Mouse (Mus musculus) mouse embryonic stem cell (cell line): ENCODE results near the gene Anks1b.

Experiments
- in situ Hi-C, 2 experiments: fragments of 300-500 bp; cut with MboI; formaldehyde crosslinking; loops; 1 replicate in 1 of 2; 3 replicates in 1 of 2; pipeline ENCODE4 v1.14.3; 2019 to 2020; ENCODE audit warnings: low sequenced_read_pairs in 2 of 2, low pct_unique_long_range_greater_than_20kb in 1 of 2, mixed read lengths in 1 of 2; ENCODE audit not compliant: unreplicated experiment in 1 of 2

The Anks1b gene

GRCm38 (mm10) chr10:90679713-90680470 lies 806.6 kb downstream of the Anks1b start:
- in situ Hi-C loops = no loop called here

GRCm38 (mm10) chr10:90683813-90684212 lies 810.5 kb downstream of the Anks1b start:
- in situ Hi-C loops = no loop called here

GRCm38 (mm10) chr10:90685367-90685766 lies 812.1 kb downstream of the Anks1b start:
- in situ Hi-C loops = no loop called here

- in situ Hi-C loops = no loop called here
Measured at GRCm38 (mm10) chr10:90688153-90688552, 814.8 kb downstream of the Anks1b start.

GRCm38 (mm10) chr10:90688696-90689252 lies 815.5 kb downstream of the Anks1b start:
- in situ Hi-C loops = no loop called here

- in situ Hi-C loops = loop anchor here in 1 of 2 experiments (10.0 kb wide), 1 partner anchor 605 kb away; no protein-coding TSS in a partner anchor
Measured at GRCm38 (mm10) chr10:90689854-90690513, 816.7 kb downstream of the Anks1b start.

GRCm38 (mm10) chr10:90696687-90697086 lies 823.4 kb downstream of the Anks1b start:
- in situ Hi-C loops = loop anchor here in 1 of 2 experiments (10.0 kb wide), 1 partner anchor 612 kb away; no protein-coding TSS in a partner anchor

GRCm38 (mm10) chr10:90697413-90697812 lies 824.1 kb downstream of the Anks1b start:
- in situ Hi-C loops = loop anchor here in 1 of 2 experiments (10.0 kb wide), 1 partner anchor 613 kb away; no protein-coding TSS in a partner anchor

GRCm38 (mm10) chr10:90699211-90699610 lies 825.9 kb downstream of the Anks1b start:
- in situ Hi-C loops = loop anchor here in 1 of 2 experiments (10.0 kb wide), 1 partner anchor 614 kb away; no protein-coding TSS in a partner anchor

GRCm38 (mm10) chr10:90704602-90705001 lies 831.3 kb downstream of the Anks1b start:
- in situ Hi-C loops = no loop called here

- in situ Hi-C loops = no loop called here
Measured at GRCm38 (mm10) chr10:90708822-90709601, 835.7 kb downstream of the Anks1b start.

GRCm38 (mm10) chr10:90709602-90709931 lies 836.3 kb downstream of the Anks1b start:
- in situ Hi-C loops = no loop called here

GRCm38 (mm10) chr10:90717961-90718360 lies 844.7 kb downstream of the Anks1b start:
- in situ Hi-C loops = no loop called here

- in situ Hi-C loops = no loop called here
Measured at GRCm38 (mm10) chr10:90718684-90719083, 845.4 kb downstream of the Anks1b start.

GRCm38 (mm10) chr10:90719996-90720395 lies 846.7 kb downstream of the Anks1b start:
- in situ Hi-C loops = no loop called here

- in situ Hi-C loops = no loop called here
Measured at GRCm38 (mm10) chr10:90723071-90723494, 849.8 kb downstream of the Anks1b start.

GRCm38 (mm10) chr10:90723941-90724341 lies 850.6 kb downstream of the Anks1b start:
- in situ Hi-C loops = no loop called here

GRCm38 (mm10) chr10:90724931-90725330 lies 851.6 kb downstream of the Anks1b start:
- in situ Hi-C loops = loop anchor here in 1 of 2 experiments (5.0 to 25.0 kb wide), 2 partner anchors 312 to 487 kb away; no protein-coding TSS in a partner anchor
